Mouse (Mus musculus) kidney, embryonic 14.5 days (tissue): ENCODE data around the gene Mex3d. TPM values are rescaled to one million over a fixed set of nuclear protein-coding genes. Genes with fewer than 3 reads are reported as not detected.

ENCODE experiments used
- ATAC-seq: fragments of 200-750 bp; cut with Nextera tagmentation; 2 replicates; pipeline ENCODE4 v1.8.0; 2017; ENCODE audit warnings: moderate number of reproducible peaks, mild to moderate bottlenecking, moderate TSS enrichment, moderate library complexity; ENCODE audit not compliant: low FRiP score, low TSS enrichment
- H3K27ac ChIP-seq: fragments of 300-500 bp; sonication (generic); 2 replicates; pipeline ENCODE4 v1.5.1; 2014; ENCODE audit warnings: low read depth, mild to moderate bottlenecking, low read length, moderate library complexity, mixed read lengths
- H3K27me3 ChIP-seq: fragments of 300-500 bp; sonication (generic); 2 replicates; pipeline ENCODE4 v1.6.1; 2014; ENCODE audit warnings: mild to moderate bottlenecking, low read length; ENCODE audit not compliant: control insufficient read depth, insufficient read depth
- H3K36me3 ChIP-seq: fragments of 300-500 bp; sonication (generic); 2 replicates; pipeline ENCODE4 v1.6.1; 2014; ENCODE audit warnings: low read length, mixed read lengths; ENCODE audit not compliant: control insufficient read depth, insufficient read depth
- H3K4me1 ChIP-seq: fragments of 300-500 bp; sonication (generic); 2 replicates; pipeline ENCODE4 v1.6.1; 2014; ENCODE audit warnings: low read length, mixed read lengths; ENCODE audit not compliant: control insufficient read depth, insufficient read depth
- H3K4me2 ChIP-seq: fragments of 300-500 bp; sonication (generic); replicated peaks from 2 replicates; pipeline ENCODE4 v1.6.1; 2014; ENCODE audit warnings: low read depth, mild to moderate bottlenecking, low read length
- H3K4me3 ChIP-seq: fragments of 300-500 bp; sonication (generic); 2 replicates; pipeline ENCODE4 v1.5.1; 2014; ENCODE audit warnings: mild to moderate bottlenecking, low read length
- H3K9ac ChIP-seq: fragments of 300-500 bp; sonication (generic); 2 replicates; pipeline ENCODE4 v1.6.1; 2014; ENCODE audit warnings: low read depth, mild to moderate bottlenecking, low read length, moderate library complexity
- H3K9me3 ChIP-seq: fragments of 300-500 bp; sonication (generic); 2 replicates; pipeline ENCODE4 v1.6.1; 2016; ENCODE audit warnings: low read length; ENCODE audit not compliant: control insufficient read depth
- WGBS: fragments of 180-500 bp; shearing (Covaris S2); extraction: QIAGEN DNeasy Blood & Tissue Kit; methylation state at CpG from one replicate; pipeline ENCODE4 v1.1.7; 2014; 5-methylcytosine and 5-hydroxymethylcytosine counted together
- polyA plus RNA-seq: library from polyadenylated mRNA; unstranded; fragments of >200 nt; fragmentation: Nextera tagmentation; extraction: Ambion mirVana; gene quantifications from 2 replicates; pipeline ENCODE4 v1.2.1, GENCODE M21; 2014

Mex3d gene
- polyA plus RNA-seq, 1 experiment from 2014 or later = 8.7 TPM

GRCm38 (mm10) chr10:80419419-80419818, 32.0 kb upstream of the Mex3d start:
- 91% methylated on average over 8 of the region's 8 CpGs for WGBS
- ATAC-seq = no peak
- 0 out of 2 replicates have a peak, but pooled peaks cover 4% of the 10 kb centered on the region for H3K4me1 ChIP-seq
- no peak overlapping the region for H3K27ac ChIP-seq
- H3K27me3 ChIP-seq = no peaks in the 10 kb centered on the region
- H3K9ac ChIP-seq = peak overlapping the region; percentile 4; the same call in 1 of the 2 replicates
- no peak overlapping the region for H3K4me2 ChIP-seq
- no peaks in the 10 kb centered on the region for H3K9me3 ChIP-seq
- no peak overlapping the region for H3K4me3 ChIP-seq
- peaks cover 84% of the 10 kb centered on the region for H3K36me3 ChIP-seq

GRCm38 (mm10) chr10:80418311-80418710, 30.9 kb upstream of the Mex3d start:
- no peaks in the 10 kb centered on the region for H3K27me3 ChIP-seq
- no peaks in the 10 kb centered on the region for H3K9me3 ChIP-seq
- no peak overlapping the region for H3K27ac ChIP-seq
- no peak overlapping the region for H3K4me3 ChIP-seq
- 71% methylated on average over 3 of the region's 3 CpGs for WGBS
- H3K4me1 ChIP-seq = 0 out of 2 replicates have a peak, but pooled peaks cover 4% of the 10 kb centered on the region
- no peak for ATAC-seq
- 0 out of 2 replicates have a peak overlapping the region, but pooled peaks have one; percentile 18 for H3K9ac ChIP-seq
- no peak overlapping the region for H3K4me2 ChIP-seq
- H3K36me3 ChIP-seq = peaks cover 89% of the 10 kb centered on the region

GRCm38 (mm10) chr10:80417841-80418240, 30.4 kb upstream of the Mex3d start:
- no peak for ATAC-seq
- no peak overlapping the region for H3K9ac ChIP-seq
- H3K27ac ChIP-seq = no peak overlapping the region
- H3K9me3 ChIP-seq = no peaks in the 10 kb centered on the region
- H3K4me2 ChIP-seq = no peak overlapping the region
- H3K27me3 ChIP-seq = no peaks in the 10 kb centered on the region
- WGBS = 88% methylated on average over 1 of the region's 1 CpGs
- no peak overlapping the region for H3K4me3 ChIP-seq
- 0 out of 2 replicates have a peak, but pooled peaks cover 4% of the 10 kb centered on the region for H3K4me1 ChIP-seq
- H3K36me3 ChIP-seq = peaks cover 94% of the 10 kb centered on the region

- H3K27me3 ChIP-seq = no peaks in the 10 kb centered on the region
- H3K4me2 ChIP-seq = no peak overlapping the region
- no peak for ATAC-seq
- WGBS = 90% methylated on average over 10 of the region's 10 CpGs
- peaks cover 99% of the 10 kb centered on the region for H3K36me3 ChIP-seq
- H3K4me1 ChIP-seq = 0 out of 2 replicates have a peak, but pooled peaks cover 4% of the 10 kb centered on the region
- no peak overlapping the region for H3K27ac ChIP-seq
- H3K4me3 ChIP-seq = no peak overlapping the region
- H3K9me3 ChIP-seq = no peaks in the 10 kb centered on the region
- no peak overlapping the region for H3K9ac ChIP-seq
Measured at GRCm38 (mm10) chr10:80417371-80417770, 29.9 kb upstream of the Mex3d start.

GRCm38 (mm10) chr10:80415566-80415965, 28.1 kb upstream of the Mex3d start:
- 94% methylated on average over 7 of the region's 7 CpGs for WGBS
- Histone ChIP-seq H3K4me3 (no peak overlapping the region), H3K4me2 (no peak overlapping the region), H3K36me3 (peaks cover 100% of the 10 kb centered on the region), H3K27me3 (no peaks in the 10 kb centered on the region), H3K9ac (no peak overlapping the region), H3K27ac (no peak overlapping the region), H3K9me3 (no peaks in the 10 kb centered on the region), H3K4me1 (0 out of 2 replicates have a peak, but pooled peaks cover 4% of the 10 kb centered on the region)
- no peak for ATAC-seq

- H3K36me3 ChIP-seq = peaks cover 86% of the 10 kb centered on the region
- no peak overlapping the region for H3K4me2 ChIP-seq
- no peak overlapping the region for H3K4me3 ChIP-seq
- no peaks in the 10 kb centered on the region for H3K27me3 ChIP-seq
- H3K9me3 ChIP-seq = no peaks in the 10 kb centered on the region
- H3K4me1 ChIP-seq = no peaks in the 10 kb centered on the region; the same call in 1 of the 2 replicates
- no peak for ATAC-seq
- no peak overlapping the region for H3K9ac ChIP-seq
- 88% methylated on average over 44 of the region's 44 CpGs for WGBS
- no peak overlapping the region for H3K27ac ChIP-seq
Measured at GRCm38 (mm10) chr10:80412656-80413541, 25.4 kb upstream of the Mex3d start.

GRCm38 (mm10) chr10:80407924-80408323, 20.5 kb upstream of the Mex3d start:
- no peaks in the 10 kb centered on the region for H3K27me3 ChIP-seq
- H3K36me3 ChIP-seq = peaks cover 47% of the 10 kb centered on the region
- H3K4me1 ChIP-seq = peaks cover 18% of the 10 kb centered on the region
- H3K27ac ChIP-seq = 0 out of 2 replicates have a peak overlapping the region, but pooled peaks have one; percentile 83
- H3K4me2 ChIP-seq = no peak overlapping the region
- no peak for ATAC-seq
- 39% methylated on average over 4 of the region's 4 CpGs for WGBS
- no peaks in the 10 kb centered on the region for H3K9me3 ChIP-seq
- H3K9ac ChIP-seq = 0 out of 2 replicates have a peak overlapping the region, but pooled peaks have one; percentile 88
- H3K4me3 ChIP-seq = no peak overlapping the region

GRCm38 (mm10) chr10:80406684-80407501, 19.4 kb upstream of the Mex3d start, which contains the start of gene Uqcr11:
Gene Uqcr11, minus strand, starts transcription at chr10:80406830.
- Histone ChIP-seq H3K9ac (peak within 1 kb of the TSS; percentile 88), H3K4me2 (peak within 1 kb of the TSS; percentile 95), H3K4me3 (peak within 1 kb of the TSS; percentile 97), H3K4me1 (peaks cover 18% of the 10 kb centered on the region), H3K9me3 (no peaks in the 10 kb centered on the region), H3K27me3 (no peaks in the 10 kb centered on the region), H3K36me3 (peaks cover 47% of the 10 kb centered on the region), H3K27ac (peak within 1 kb of the TSS; percentile 83)
- ATAC-seq = peak; percentile 71
- under 1% methylated on average over 27 of the region's 27 CpGs for WGBS
